Comparison of ENCODE assay signal across 9 mouse cellular contexts in genomic region chr6:136828681-136829080, GRCm38 (mm10). TPM values are rescaled to one million over a fixed set of nuclear protein-coding genes. Genes with fewer than 3 reads are reported as not detected.
A peak's percentile ranks its signal among the peaks of the same experiment; 100 is the strongest.
DNase-seq lines count a peak whose midpoint lies in the region; ATAC-seq and TF ChIP-seq lines count a peak whose summit lies in the region.
"Had no signal": no experiment of that assay in that cellular context is flagged by ENCODE, and none has a peak within 500 bp of the region (broad histone marks: within the 10 kb centered on the region; RNA-seq: fewer than 3 reads in every experiment).

No protein-coding gene starts in this region.

- DNase-seq in layer of hippocampus, adult 2 months (ENCODE audit: low spot score in 2 of 2), result no peak
- no peak for DNase-seq in layer of hippocampus, postnatal 10 days (ENCODE audit: low spot score in 2 of 2)
- no peak for DNase-seq in thymus, adult 2 months
- no peak for DNase-seq in embryo, embryonic 9.5 days (ENCODE audit: extremely low spot score)
- no peak for DNase-seq in testis, postnatal 14 days (ENCODE audit: low spot score)

- peak overlapping the region; percentile 63 for H3K4me3 ChIP-seq in layer of hippocampus, adult 2 months
- H3K4me3 ChIP-seq in embryonic facial prominence, embryonic 13.5 days, result peak overlapping the region; percentile 100
- peak overlapping the region; percentile 44 for H3K4me3 ChIP-seq in intestine, embryonic 15.5 days (replicated peaks)
- H3K4me3 ChIP-seq in neural tube, embryonic 12.5 days, result peak overlapping the region; percentile 44
- no peak overlapping the region for H3K4me3 ChIP-seq in thymus, adult 2 months (ENCODE audit: control insufficient read depth, insufficient read depth, low read length)

- H3K9ac ChIP-seq in embryonic facial prominence, embryonic 13.5 days, result peak overlapping the region; percentile 63
- no peak overlapping the region for H3K9ac ChIP-seq in intestine, embryonic 15.5 days
- H3K9ac ChIP-seq in neural tube, embryonic 12.5 days, result peak overlapping the region; percentile 60

- TF ChIP-seq POLR2A in thymus, adult 2 months (IDR thresholded peaks at IDR 0.05; ENCODE audit: control insufficient read depth, extremely low read depth, insufficient read depth, low read length, poor library complexity), result no peak

- peak overlapping the region; percentile 97 for H3K27ac ChIP-seq in layer of hippocampus, adult 2 months
- H3K27ac ChIP-seq in embryonic facial prominence, embryonic 13.5 days, result peak overlapping the region; percentile 73
- peak overlapping the region; percentile 51; the same call in 1 of the 2 replicates for H3K27ac ChIP-seq in intestine, embryonic 15.5 days
- H3K27ac ChIP-seq in neural tube, embryonic 12.5 days, result no peak overlapping the region
- H3K27ac ChIP-seq in thymus, adult 2 months (ENCODE audit: control insufficient read depth, insufficient read depth, low read length), result no peak overlapping the region

- no peaks in the 10 kb centered on the region for H3K9me3 ChIP-seq in embryonic facial prominence, embryonic 13.5 days
- H3K9me3 ChIP-seq in intestine, embryonic 15.5 days, result no peaks in the 10 kb centered on the region
- no peaks in the 10 kb centered on the region for H3K9me3 ChIP-seq in neural tube, embryonic 12.5 days

- no peaks in the 10 kb centered on the region for H3K27me3 ChIP-seq in embryonic facial prominence, embryonic 13.5 days
- H3K27me3 ChIP-seq in intestine, embryonic 15.5 days (replicated peaks), result no peaks in the 10 kb centered on the region
- no peaks in the 10 kb centered on the region for H3K27me3 ChIP-seq in neural tube, embryonic 12.5 days (replicated peaks)
- H3K27me3 ChIP-seq in thymus, adult 2 months (ENCODE audit: control insufficient read depth, insufficient read depth, low read length), result no peaks in the 10 kb centered on the region

- 33% methylated on average over 4 of the region's 4 CpGs for WGBS in embryonic facial prominence, embryonic 13.5 days
- WGBS in intestine, embryonic 15.5 days, result 30% methylated on average over 4 of the region's 4 CpGs
- WGBS in neural tube, embryonic 12.5 days, result 35% methylated on average over 4 of the region's 4 CpGs
- 39% methylated on average over 4 of the region's 4 CpGs for WGBS in thymus, adult 2 months

- H3K4me2 ChIP-seq in embryonic facial prominence, embryonic 13.5 days, result peak overlapping the region; percentile 59
- H3K4me2 ChIP-seq in intestine, embryonic 15.5 days (replicated peaks), result peak overlapping the region; percentile 54
- H3K4me2 ChIP-seq in neural tube, embryonic 12.5 days (replicated peaks), result peak overlapping the region; percentile 60

- H3K4me1 ChIP-seq in embryonic facial prominence, embryonic 13.5 days, result peaks cover 7% of the 10 kb centered on the region
- H3K4me1 ChIP-seq in intestine, embryonic 15.5 days (replicated peaks), result peaks cover 3% of the 10 kb centered on the region; the same call in 1 of the 2 replicates
- peaks cover 5% of the 10 kb centered on the region; the same call in 1 of the 2 replicates for H3K4me1 ChIP-seq in neural tube, embryonic 12.5 days
- H3K4me1 ChIP-seq in thymus, adult 2 months (replicated peaks; ENCODE audit: control insufficient read depth, insufficient read depth, low read length), result peaks cover 15% of the 10 kb centered on the region

- TF ChIP-seq CTCF in layer of hippocampus, adult 2 months (conservative IDR thresholded peaks at IDR 0.05), result no peak
- no peak for TF ChIP-seq CTCF in thymus, adult 2 months (IDR thresholded peaks at IDR 0.05; ENCODE audit: borderline replicate concordance, control insufficient read depth, extremely low read depth, insufficient read depth, low read length, poor library complexity)

- peaks cover 17% of the 10 kb centered on the region for H3K36me3 ChIP-seq in embryonic facial prominence, embryonic 13.5 days
- peaks cover 6% of the 10 kb centered on the region; the same call in 1 of the 2 replicates for H3K36me3 ChIP-seq in intestine, embryonic 15.5 days
- peaks cover 18% of the 10 kb centered on the region for H3K36me3 ChIP-seq in neural tube, embryonic 12.5 days
- peaks cover 16% of the 10 kb centered on the region for H3K36me3 ChIP-seq in thymus, adult 2 months (ENCODE audit: control insufficient read depth, insufficient read depth, low read length)

- no peak for ATAC-seq in embryonic facial prominence, embryonic 13.5 days (ENCODE audit: insufficient number of reproducible peaks, insufficient read depth, low FRiP score, low TSS enrichment, low read depth)
- no peak for ATAC-seq in intestine, embryonic 15.5 days
- ATAC-seq in neural tube, embryonic 12.5 days (ENCODE audit: low FRiP score, low read depth), result no peak; the same call in 1 of the 2 replicates

RNA-seq across cellular contexts. Expression of gene Wbp11, which starts 0.6 kb away (rescaled TPM):
- total RNA-seq in layer of hippocampus, adult 2 months (2021), result 100 to 1,000 TPM; 134 to 138 TPM
- total RNA-seq in layer of hippocampus, postnatal 10 days (2021), result 100 to 1,000 TPM; 109 to 110 TPM
- 110 and 112 TPM in 2 replicates for polyA plus RNA-seq in embryonic facial prominence, embryonic 13.5 days (2015; fragmentation: Nextera tagmentation; extraction: Ambion mirVana)
- polyA plus RNA-seq in intestine, embryonic 15.5 days (2015; fragmentation: Nextera tagmentation; extraction: Ambion mirVana), result 85.1 and 92.7 TPM in 2 replicates
- 113 and 115 TPM in 2 replicates for polyA plus RNA-seq in neural tube, embryonic 12.5 days (2016; fragmentation: Nextera tagmentation; extraction: Ambion mirVana)
- 72.3 and 91.3 TPM in 2 replicates for polyA plus RNA-seq in thymus, adult 2 months (2012; rRNA removed)

RNA-seq across cellular contexts. Expression of gene BC049715, which starts 1.3 kb away (rescaled TPM):
- total RNA-seq in layer of hippocampus, adult 2 months (2021), result 1 to 10 TPM; 3.8 to 5.4 TPM
- total RNA-seq in layer of hippocampus, postnatal 10 days (2021), result 1 to 10 TPM; 3.1 to 4.9 TPM
- 2.2 and 4.3 TPM in 2 replicates for polyA plus RNA-seq in embryonic facial prominence, embryonic 13.5 days (2015; fragmentation: Nextera tagmentation; extraction: Ambion mirVana)
- 0.82 and 1.3 TPM in 2 replicates for polyA plus RNA-seq in intestine, embryonic 15.5 days (2015; fragmentation: Nextera tagmentation; extraction: Ambion mirVana)
- polyA plus RNA-seq in neural tube, embryonic 12.5 days (2016; fragmentation: Nextera tagmentation; extraction: Ambion mirVana), result 1.1 and 3.7 TPM in 2 replicates
- polyA plus RNA-seq in thymus, adult 2 months (2012; rRNA removed), result 0.86 and 2.3 TPM in 2 replicates

RNA-seq across cellular contexts. Expression of gene Smco3, which starts 6.6 kb away (rescaled TPM):
- total RNA-seq in layer of hippocampus, adult 2 months (2021), result 1 to 10 TPM; 5.8 to 7.9 TPM
- total RNA-seq in layer of hippocampus, postnatal 10 days (2021), result 1 to 10 TPM; 2.7 to 3.5 TPM
- 0.98 and 2.6 TPM in 2 replicates for polyA plus RNA-seq in embryonic facial prominence, embryonic 13.5 days (2015; fragmentation: Nextera tagmentation; extraction: Ambion mirVana)
- polyA plus RNA-seq in intestine, embryonic 15.5 days (2015; fragmentation: Nextera tagmentation; extraction: Ambion mirVana), result 2.3 and 3.4 TPM in 2 replicates
- 0.29 and 1.5 TPM in 2 replicates for polyA plus RNA-seq in neural tube, embryonic 12.5 days (2016; fragmentation: Nextera tagmentation; extraction: Ambion mirVana)
- polyA plus RNA-seq in thymus, adult 2 months (2012; rRNA removed), result 0.13 and 0.24 TPM in 2 replicates
- polyA plus RNA-seq: activated CD4-positive, CD25-positive, alpha-beta regulatory T cell, adult 4 months had no signal

RNA-seq across cellular contexts. Expression of gene H2afj, which starts 20.6 kb away (rescaled TPM):
- total RNA-seq in layer of hippocampus, adult 2 months (2021), result 10 to 100 TPM; 69.6 to 72.3 TPM
- 10 to 100 TPM; 54.6 to 70.6 TPM for total RNA-seq in layer of hippocampus, postnatal 10 days (2021)
- polyA plus RNA-seq in embryonic facial prominence, embryonic 13.5 days (2015; fragmentation: Nextera tagmentation; extraction: Ambion mirVana), result 120 and 127 TPM in 2 replicates
- 199 and 202 TPM in 2 replicates for polyA plus RNA-seq in intestine, embryonic 15.5 days (2015; fragmentation: Nextera tagmentation; extraction: Ambion mirVana)
- 123 and 127 TPM in 2 replicates for polyA plus RNA-seq in neural tube, embryonic 12.5 days (2016; fragmentation: Nextera tagmentation; extraction: Ambion mirVana)
- polyA plus RNA-seq in thymus, adult 2 months (2012; rRNA removed), result 309 and 326 TPM in 2 replicates

RNA-seq across cellular contexts. Expression of gene Hist4h4, which starts 24.5 kb away (rescaled TPM):
- total RNA-seq in layer of hippocampus, adult 2 months (2021), result 10 to 100 TPM; 11.6 to 12.8 TPM
- 10 to 100 TPM; 10.9 to 14.3 TPM for total RNA-seq in layer of hippocampus, postnatal 10 days (2021)
- polyA plus RNA-seq in embryonic facial prominence, embryonic 13.5 days (2015; fragmentation: Nextera tagmentation; extraction: Ambion mirVana), result 0.80 and 0.99 TPM in 2 replicates
- 0.40 and 0.49 TPM in 2 replicates for polyA plus RNA-seq in intestine, embryonic 15.5 days (2015; fragmentation: Nextera tagmentation; extraction: Ambion mirVana)
- polyA plus RNA-seq in neural tube, embryonic 12.5 days (2016; fragmentation: Nextera tagmentation; extraction: Ambion mirVana), result 0.45 and 0.67 TPM in 2 replicates
- polyA plus RNA-seq in thymus, adult 2 months (2012; rRNA removed), result 14.5 and 17.8 TPM in 2 replicates

Comparison
In these comparisons a context has a peak if more than half of its experiments do, and no peak if none do; other contexts are left out.
1. H3K27ac ChIP-seq: peak in layer of hippocampus, adult 2 months (single experiment), embryonic facial prominence, embryonic 13.5 days (single experiment) and intestine, embryonic 15.5 days (single experiment); none in neural tube, embryonic 12.5 days (single experiment) and thymus, adult 2 months (single experiment).
2. Peak in every context shown above with its lines, with median percentiles within 50 percentile points of each other: H3K4me2 ChIP-seq.